Mouse (Mus musculus): ENCODE measurements around the gene Rnh1. TPM values are rescaled to one million over a fixed set of nuclear protein-coding genes. Genes with fewer than 3 reads are reported as not detected.

Gene Rnh1
- polyA plus RNA-seq, 1 experiment from 2014 or later = 56.1 TPM

GRCm38 (mm10) chr7:141209526-141209925 is 36.9 kb upstream of the Rnh1 start:
- no peaks in the 10 kb centered on the region for H3K9me3 ChIP-seq (ENCODE audit: control insufficient read depth, low read length)
- ATAC-seq (ENCODE audit: low FRiP score) = no peak
- no peak for DNase-seq (ENCODE audit: low spot score)
- no peak overlapping the region for H3K4me2 ChIP-seq (replicated peaks)
- H3K27ac ChIP-seq = no peak overlapping the region
- no peaks in the 10 kb centered on the region for H3K27me3 ChIP-seq (ENCODE audit: control insufficient read depth, insufficient read depth, low read length)
- no peaks in the 10 kb centered on the region for H3K4me1 ChIP-seq (replicated peaks; ENCODE audit: control insufficient read depth, insufficient read depth, low read length)
- 75% methylated on average over 3 of the region's 3 CpGs for WGBS
- no peaks in the 10 kb centered on the region for H3K36me3 ChIP-seq (replicated peaks; ENCODE audit: control insufficient read depth, insufficient read depth)
- H3K4me3 ChIP-seq (replicated peaks; ENCODE audit: low read length) = no peak overlapping the region
- no peak overlapping the region for H3K9ac ChIP-seq

GRCm38 (mm10) chr7:141206182-141206937 is 33.7 kb upstream of the Rnh1 start:
- H3K36me3 ChIP-seq (replicated peaks; ENCODE audit: control insufficient read depth, insufficient read depth) = no peaks in the 10 kb centered on the region
- H3K9ac ChIP-seq = no peak overlapping the region
- WGBS = 94% methylated on average over 18 of the region's 18 CpGs
- no peak overlapping the region for H3K27ac ChIP-seq
- H3K9me3 ChIP-seq (ENCODE audit: control insufficient read depth, low read length) = no peaks in the 10 kb centered on the region
- H3K4me2 ChIP-seq (replicated peaks) = no peak overlapping the region
- no peaks in the 10 kb centered on the region for H3K27me3 ChIP-seq (ENCODE audit: control insufficient read depth, insufficient read depth, low read length)
- ATAC-seq (ENCODE audit: low FRiP score) (no peak), DNase-seq (ENCODE audit: low spot score) (no peak)
- no peaks in the 10 kb centered on the region for H3K4me1 ChIP-seq (replicated peaks; ENCODE audit: control insufficient read depth, insufficient read depth, low read length)
- H3K4me3 ChIP-seq (replicated peaks; ENCODE audit: low read length) = no peak overlapping the region

- no peaks in the 10 kb centered on the region for H3K4me1 ChIP-seq (replicated peaks; ENCODE audit: control insufficient read depth, insufficient read depth, low read length)
- no peaks in the 10 kb centered on the region for H3K36me3 ChIP-seq (replicated peaks; ENCODE audit: control insufficient read depth, insufficient read depth)
- no peaks in the 10 kb centered on the region for H3K9me3 ChIP-seq (ENCODE audit: control insufficient read depth, low read length)
- DNase-seq (ENCODE audit: low spot score) (no peak), ATAC-seq (ENCODE audit: low FRiP score) (no peak)
- no peak overlapping the region for H3K27ac ChIP-seq
- H3K4me3 ChIP-seq (replicated peaks; ENCODE audit: low read length) = no peak overlapping the region
- 94% methylated on average over 5 of the region's 5 CpGs for WGBS
- H3K27me3 ChIP-seq (ENCODE audit: control insufficient read depth, insufficient read depth, low read length) = no peaks in the 10 kb centered on the region
- H3K4me2 ChIP-seq (replicated peaks) = no peak overlapping the region
- H3K9ac ChIP-seq = no peak overlapping the region
Measured at GRCm38 (mm10) chr7:141205504-141205903, 32.8 kb upstream of the Rnh1 start.

GRCm38 (mm10) chr7:141204546-141204945 is 31.9 kb upstream of the Rnh1 start:
- Histone ChIP-seq H3K4me2 (replicated peaks) (no peak overlapping the region), H3K4me1 (replicated peaks; ENCODE audit: control insufficient read depth, insufficient read depth, low read length) (no peaks in the 10 kb centered on the region), H3K27me3 (ENCODE audit: control insufficient read depth, insufficient read depth, low read length) (no peaks in the 10 kb centered on the region), H3K27ac (no peak overlapping the region), H3K4me3 (replicated peaks; ENCODE audit: low read length) (no peak overlapping the region), H3K9me3 (ENCODE audit: control insufficient read depth, low read length) (no peaks in the 10 kb centered on the region), H3K36me3 (replicated peaks; ENCODE audit: control insufficient read depth, insufficient read depth) (peaks cover 3% of the 10 kb centered on the region; the same call in 1 of the 2 replicates), H3K9ac (no peak overlapping the region)
- WGBS = 86% methylated on average over 3 of the region's 3 CpGs
- DNase-seq (ENCODE audit: low spot score) (no peak), ATAC-seq (ENCODE audit: low FRiP score) (no peak)

- whole genome bisulfite sequencing = 99% methylated on average over 4 of the region's 4 CpGs
- Histone ChIP-seq H3K27me3 (ENCODE audit: control insufficient read depth, insufficient read depth, low read length) (no peaks in the 10 kb centered on the region), H3K9ac (no peak overlapping the region), H3K9me3 (ENCODE audit: control insufficient read depth, low read length) (no peaks in the 10 kb centered on the region), H3K4me2 (replicated peaks) (no peak overlapping the region), H3K27ac (no peak overlapping the region), H3K4me1 (replicated peaks; ENCODE audit: control insufficient read depth, insufficient read depth, low read length) (peaks cover 11% of the 10 kb centered on the region; the same call in 1 of the 2 replicates), H3K36me3 (replicated peaks; ENCODE audit: control insufficient read depth, insufficient read depth) (peaks cover 3% of the 10 kb centered on the region; the same call in 1 of the 2 replicates), H3K4me3 (replicated peaks; ENCODE audit: low read length) (no peak overlapping the region)
- DNase-seq (ENCODE audit: low spot score) (no peak), ATAC-seq (ENCODE audit: low FRiP score) (no peak)
Measured at GRCm38 (mm10) chr7:141198121-141198520, 25.5 kb upstream of the Rnh1 start.

- no peak overlapping the region for H3K4me3 ChIP-seq (replicated peaks; ENCODE audit: low read length)
- DNase-seq (ENCODE audit: low spot score) = no peak
- H3K27me3 ChIP-seq (ENCODE audit: control insufficient read depth, insufficient read depth, low read length) = no peaks in the 10 kb centered on the region
- H3K27ac ChIP-seq = no peak overlapping the region
- peaks cover 21% of the 10 kb centered on the region for H3K4me1 ChIP-seq (replicated peaks; ENCODE audit: control insufficient read depth, insufficient read depth, low read length)
- no peaks in the 10 kb centered on the region for H3K9me3 ChIP-seq (ENCODE audit: control insufficient read depth, low read length)
- peaks cover 9% of the 10 kb centered on the region for H3K36me3 ChIP-seq (replicated peaks; ENCODE audit: control insufficient read depth, insufficient read depth)
- H3K4me2 ChIP-seq (replicated peaks) = no peak overlapping the region
- no peak overlapping the region for H3K9ac ChIP-seq
- ATAC-seq (ENCODE audit: low FRiP score) = no peak
- WGBS = 92% methylated on average over 8 of the region's 8 CpGs
Measured at GRCm38 (mm10) chr7:141196619-141197282, 24.1 kb upstream of the Rnh1 start.

GRCm38 (mm10) chr7:141195754-141196153 is 23.1 kb upstream of the Rnh1 start:
- Histone ChIP-seq H3K27me3 (ENCODE audit: control insufficient read depth, insufficient read depth, low read length) (no peaks in the 10 kb centered on the region), H3K27ac (no peak overlapping the region), H3K4me2 (replicated peaks) (no peak overlapping the region), H3K36me3 (replicated peaks; ENCODE audit: control insufficient read depth, insufficient read depth) (peaks cover 19% of the 10 kb centered on the region), H3K4me1 (replicated peaks; ENCODE audit: control insufficient read depth, insufficient read depth, low read length) (peaks cover 21% of the 10 kb centered on the region), H3K9ac (no peak overlapping the region), H3K4me3 (replicated peaks; ENCODE audit: low read length) (no peak overlapping the region), H3K9me3 (ENCODE audit: control insufficient read depth, low read length) (no peaks in the 10 kb centered on the region)
- no peak for DNase-seq (ENCODE audit: low spot score)
- WGBS = 95% methylated on average over 2 of the region's 2 CpGs
- no peak for ATAC-seq (ENCODE audit: low FRiP score)

GRCm38 (mm10) chr7:141194830-141195229 is 22.2 kb upstream of the Rnh1 start:
- WGBS = under 1% methylated on average over 28 of the region's 28 CpGs
- Histone ChIP-seq H3K27me3 (ENCODE audit: control insufficient read depth, insufficient read depth, low read length) (no peaks in the 10 kb centered on the region), H3K4me3 (replicated peaks; ENCODE audit: low read length) (peak overlapping the region; percentile 97), H3K4me2 (replicated peaks) (peak overlapping the region; percentile 97), H3K4me1 (replicated peaks; ENCODE audit: control insufficient read depth, insufficient read depth, low read length) (peaks cover 21% of the 10 kb centered on the region), H3K36me3 (replicated peaks; ENCODE audit: control insufficient read depth, insufficient read depth) (peaks cover 28% of the 10 kb centered on the region), H3K27ac (peak overlapping the region; percentile 80; the same call in 1 of the 2 replicates), H3K9ac (peak overlapping the region; percentile 48), H3K9me3 (ENCODE audit: control insufficient read depth, low read length) (no peaks in the 10 kb centered on the region)
- peak; percentile 39 for ATAC-seq (ENCODE audit: low FRiP score)
- peak; percentile 89 for DNase-seq (ENCODE audit: low spot score)

- Histone ChIP-seq H3K4me2 (replicated peaks) (peak overlapping the region; percentile 97), H3K4me1 (replicated peaks; ENCODE audit: control insufficient read depth, insufficient read depth, low read length) (peaks cover 21% of the 10 kb centered on the region), H3K9ac (peak overlapping the region; percentile 48), H3K27ac (peak overlapping the region; percentile 80), H3K36me3 (replicated peaks; ENCODE audit: control insufficient read depth, insufficient read depth) (peaks cover 30% of the 10 kb centered on the region), H3K27me3 (ENCODE audit: control insufficient read depth, insufficient read depth, low read length) (no peaks in the 10 kb centered on the region), H3K4me3 (replicated peaks; ENCODE audit: low read length) (peak overlapping the region; percentile 97), H3K9me3 (ENCODE audit: control insufficient read depth, low read length) (no peaks in the 10 kb centered on the region)
- 0% methylated on average over 23 of the region's 23 CpGs for WGBS
- ATAC-seq (ENCODE audit: low FRiP score) (no peak), DNase-seq (ENCODE audit: low spot score) (peak; percentile 25)
Measured at GRCm38 (mm10) chr7:141194409-141194808, 21.8 kb upstream of the Rnh1 start.

Data from hindbrain, embryonic 14.5 days (tissue).